Mouse (Mus musculus) spleen, adult 2 months (tissue): ENCODE data around the gene Dnmt1.

Experiments
- CTCF ChIP-seq: fragments of 200-500 bp; IDR thresholded peaks from 2 replicates; pipeline ENCODE4 v1.5.1; 2011; ENCODE audit warnings: mild to moderate bottlenecking, inconsistent platforms; ENCODE audit not compliant: insufficient read depth, insufficient read length, insufficient replicate concordance; ENCODE audit errors: extremely low read depth
- POLR2A ChIP-seq: fragments of 200-500 bp; IDR thresholded peaks from 2 replicates; pipeline ENCODE4 v1.6.1; 2011; ENCODE audit warnings: low read depth, low read length, inconsistent platforms

GRCm38 (mm10) chr9:20944697-20945370 is 14.9 kb downstream of the Dnmt1 start:
- TF ChIP-seq POLR2A: no peak
- no peak for TF ChIP-seq CTCF
